Mouse (Mus musculus) kidney, adult 2 months (tissue): ENCODE data around the gene Becn1.

Experiments used
- CTCF ChIP-seq: fragments of 200-500 bp; conservative IDR thresholded peaks from 2 replicates; pipeline ENCODE4 v1.5.1; 2011; ENCODE audit warnings: low read depth, mild to moderate bottlenecking, control low read depth, low read length, moderate library complexity, mixed read lengths; ENCODE audit not compliant: insufficient read depth, insufficient read length
- POLR2A ChIP-seq: fragments of 200-500 bp; IDR thresholded peaks from one replicate; pipeline ENCODE4 v1.6.1; 2011; ENCODE audit warnings: low read depth, low read length, control low read depth

DNA sequence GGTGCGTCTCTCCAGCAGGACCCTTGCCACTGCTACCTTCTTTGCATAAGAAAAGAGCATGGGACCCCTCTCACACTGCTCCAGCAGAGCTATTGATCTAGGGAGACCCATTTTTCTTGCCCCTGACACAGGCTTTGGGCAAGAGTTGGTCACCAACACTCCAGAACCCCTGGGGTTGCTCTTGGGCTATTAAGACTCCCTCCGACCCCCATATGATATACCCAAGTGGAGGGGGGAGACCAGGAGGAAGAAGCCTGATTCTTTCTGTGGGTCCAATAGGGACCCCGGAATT, 38.2 kb downstream of the Becn1 start:
- TF ChIP-seq CTCF (no peak), POLR2A (no peak)
